Mouse (Mus musculus): Measurements from ENCODE around the gene Gm10964. TPM values are rescaled to one million over a fixed set of nuclear protein-coding genes. Genes with fewer than 3 reads are reported as not detected.

The Gm10964 gene
- polyA plus RNA-seq, 1 experiment from 2014 or later = not detected

- ATAC-seq (replicated peaks; ENCODE audit: insufficient number of reproducible peaks, low FRiP score, low TSS enrichment, low read depth) (no peak), DNase-seq (ENCODE audit: low spot score) (no peak)
- no peak overlapping the region for H3K4me2 ChIP-seq (ENCODE audit: low read depth, low read length)
- no peak overlapping the region for H3K9ac ChIP-seq (replicated peaks; ENCODE audit: low read length)
- H3K4me3 ChIP-seq (ENCODE audit: low read depth, low read length) = no peak overlapping the region
- no peaks in the 10 kb centered on the region for H3K27me3 ChIP-seq (ENCODE audit: control insufficient read depth, insufficient read depth, low read length)
- no peaks in the 10 kb centered on the region for H3K4me1 ChIP-seq (ENCODE audit: control insufficient read depth, insufficient read depth, low read length)
- 81% methylated on average over 3 of the region's 3 CpGs for WGBS
- H3K9me3 ChIP-seq (replicated peaks; ENCODE audit: control insufficient read depth, low read length) = no peaks in the 10 kb centered on the region
- H3K36me3 ChIP-seq (replicated peaks; ENCODE audit: control insufficient read depth, insufficient read depth, low read depth, low read length) = peaks cover 3% of the 10 kb centered on the region
- no peak overlapping the region for H3K27ac ChIP-seq (replicated peaks; ENCODE audit: low read depth, low read length)
Measured at GRCm38 (mm10) chr3:103755351-103755750, 16.2 kb downstream of the Gm10964 start.

DNA sequence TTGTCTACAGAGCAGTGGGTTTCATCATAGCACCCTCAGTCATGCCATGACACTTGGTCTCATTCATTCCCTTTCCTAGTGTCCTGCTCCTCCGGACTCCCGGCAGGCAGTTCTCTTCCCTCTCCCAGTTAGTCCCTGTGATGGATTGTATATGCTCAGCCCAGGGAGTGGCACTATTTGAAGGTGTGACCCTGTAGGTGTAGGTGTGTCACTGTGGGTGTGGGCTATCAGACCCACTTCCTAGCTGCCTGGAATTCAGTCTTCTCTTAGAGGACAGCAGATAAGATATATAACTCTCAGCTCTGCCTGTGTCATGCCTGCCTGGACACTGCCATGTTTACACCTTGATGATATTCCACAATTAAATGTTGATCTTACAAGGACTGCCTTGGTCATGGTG, 17.8 kb downstream of the Gm10964 start:
- Histone ChIP-seq H3K4me1 (ENCODE audit: control insufficient read depth, insufficient read depth, low read length) (no peaks in the 10 kb centered on the region), H3K36me3 (replicated peaks; ENCODE audit: control insufficient read depth, insufficient read depth, low read depth, low read length) (peaks cover 3% of the 10 kb centered on the region), H3K9me3 (replicated peaks; ENCODE audit: control insufficient read depth, low read length) (no peaks in the 10 kb centered on the region), H3K27ac (replicated peaks; ENCODE audit: low read depth, low read length) (no peak overlapping the region), H3K4me2 (ENCODE audit: low read depth, low read length) (no peak overlapping the region), H3K4me3 (ENCODE audit: low read depth, low read length) (no peak overlapping the region), H3K9ac (replicated peaks; ENCODE audit: low read length) (no peak overlapping the region), H3K27me3 (ENCODE audit: control insufficient read depth, insufficient read depth, low read length) (no peaks in the 10 kb centered on the region)
- ATAC-seq (replicated peaks; ENCODE audit: insufficient number of reproducible peaks, low FRiP score, low TSS enrichment, low read depth) = no peak
- DNase-seq (ENCODE audit: low spot score) = no peak
- WGBS = 93% methylated on average over 2 of the region's 2 CpGs

DNA sequence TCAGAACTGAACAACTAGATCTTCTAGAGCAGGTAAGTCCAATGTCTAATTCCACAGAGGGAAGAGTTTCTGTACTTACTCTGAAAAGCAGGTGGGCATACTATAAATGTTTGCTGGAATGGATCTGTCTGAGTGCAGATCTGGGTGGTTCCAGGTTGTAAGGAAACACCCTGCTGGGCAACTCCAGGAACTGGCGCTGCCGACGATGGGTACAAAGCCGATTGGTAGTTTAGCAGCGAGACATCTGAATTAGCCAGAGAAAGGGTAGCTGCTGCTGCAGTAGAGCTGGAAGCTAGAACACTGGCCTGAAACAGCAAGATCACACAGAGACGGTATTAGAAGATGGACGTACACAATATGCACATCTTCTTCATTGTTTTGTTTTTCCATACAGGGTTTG, 19.3 kb downstream of the Gm10964 start:
- Histone ChIP-seq H3K27ac (replicated peaks; ENCODE audit: low read depth, low read length) (no peak overlapping the region), H3K9me3 (replicated peaks; ENCODE audit: control insufficient read depth, low read length) (no peaks in the 10 kb centered on the region), H3K4me3 (ENCODE audit: low read depth, low read length) (no peak overlapping the region), H3K4me2 (ENCODE audit: low read depth, low read length) (no peak overlapping the region), H3K27me3 (ENCODE audit: control insufficient read depth, insufficient read depth, low read length) (no peaks in the 10 kb centered on the region), H3K9ac (replicated peaks; ENCODE audit: low read length) (no peak overlapping the region), H3K4me1 (ENCODE audit: control insufficient read depth, insufficient read depth, low read length) (no peaks in the 10 kb centered on the region), H3K36me3 (replicated peaks; ENCODE audit: control insufficient read depth, insufficient read depth, low read depth, low read length) (peaks cover 3% of the 10 kb centered on the region)
- 85% methylated on average over 7 of the region's 7 CpGs for WGBS
- ATAC-seq (replicated peaks; ENCODE audit: insufficient number of reproducible peaks, low FRiP score, low TSS enrichment, low read depth) (no peak), DNase-seq (ENCODE audit: low spot score) (no peak)

- no peak for ATAC-seq (replicated peaks; ENCODE audit: insufficient number of reproducible peaks, low FRiP score, low TSS enrichment, low read depth)
- H3K27me3 ChIP-seq (ENCODE audit: control insufficient read depth, insufficient read depth, low read length) = no peaks in the 10 kb centered on the region
- no peak overlapping the region for H3K4me2 ChIP-seq (ENCODE audit: low read depth, low read length)
- peaks cover 3% of the 10 kb centered on the region for H3K36me3 ChIP-seq (replicated peaks; ENCODE audit: control insufficient read depth, insufficient read depth, low read depth, low read length)
- H3K4me3 ChIP-seq (ENCODE audit: low read depth, low read length) = no peak overlapping the region
- no peaks in the 10 kb centered on the region for H3K9me3 ChIP-seq (replicated peaks; ENCODE audit: control insufficient read depth, low read length)
- 89% methylated on average over 5 of the region's 5 CpGs for WGBS
- no peak overlapping the region for H3K27ac ChIP-seq (replicated peaks; ENCODE audit: low read depth, low read length)
- no peak overlapping the region for H3K9ac ChIP-seq (replicated peaks; ENCODE audit: low read length)
- no peak for DNase-seq (ENCODE audit: low spot score)
- no peaks in the 10 kb centered on the region for H3K4me1 ChIP-seq (ENCODE audit: control insufficient read depth, insufficient read depth, low read length)
Measured at GRCm38 (mm10) chr3:103759261-103759970, 20.2 kb downstream of the Gm10964 start.

- Histone ChIP-seq H3K9me3 (replicated peaks; ENCODE audit: control insufficient read depth, low read length) (no peaks in the 10 kb centered on the region), H3K4me1 (ENCODE audit: control insufficient read depth, insufficient read depth, low read length) (no peaks in the 10 kb centered on the region), H3K27ac (replicated peaks; ENCODE audit: low read depth, low read length) (no peak overlapping the region), H3K9ac (replicated peaks; ENCODE audit: low read length) (no peak overlapping the region), H3K27me3 (ENCODE audit: control insufficient read depth, insufficient read depth, low read length) (no peaks in the 10 kb centered on the region), H3K4me2 (ENCODE audit: low read depth, low read length) (no peak overlapping the region), H3K36me3 (replicated peaks; ENCODE audit: control insufficient read depth, insufficient read depth, low read depth, low read length) (no peaks in the 10 kb centered on the region; the same call in 1 of the 2 replicates), H3K4me3 (ENCODE audit: low read depth, low read length) (no peak overlapping the region)
- ATAC-seq (replicated peaks; ENCODE audit: insufficient number of reproducible peaks, low FRiP score, low TSS enrichment, low read depth) = no peak
- WGBS = 74% methylated on average over 3 of the region's 3 CpGs
- DNase-seq (ENCODE audit: low spot score) = no peak
Measured at GRCm38 (mm10) chr3:103766789-103767188, 27.6 kb downstream of the Gm10964 start.

DNA sequence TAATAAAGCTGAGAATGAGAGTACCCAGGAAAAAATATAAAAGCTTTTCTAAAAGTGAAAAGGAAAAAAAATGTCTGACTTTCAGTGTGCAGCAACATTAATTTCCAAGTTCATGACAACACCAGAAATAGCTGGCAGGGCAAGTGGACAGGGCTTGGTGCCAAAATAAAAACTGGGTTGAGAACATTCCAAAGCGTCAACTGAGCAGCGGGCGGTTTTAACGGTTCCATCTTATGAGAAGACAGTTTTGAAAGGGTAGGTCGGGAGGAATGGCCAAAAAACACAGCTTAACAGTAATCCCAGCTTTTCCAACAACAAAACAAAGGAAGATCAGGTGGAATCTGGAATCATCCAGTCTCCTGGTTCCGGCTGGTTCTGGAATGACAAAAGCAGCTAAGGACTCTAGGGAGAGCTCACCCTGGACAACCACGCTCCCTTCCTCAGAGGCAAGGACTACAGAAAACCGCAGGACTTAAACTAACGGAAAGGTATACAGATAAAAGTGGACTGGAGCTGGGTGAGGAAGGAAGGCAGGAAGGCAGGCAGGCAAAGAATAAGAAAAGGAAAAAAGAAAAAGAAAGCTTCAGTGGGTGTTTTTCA, 32.5 kb downstream of the Gm10964 start:
- DNase-seq (ENCODE audit: low spot score) = no peak
- Histone ChIP-seq H3K4me2 (ENCODE audit: low read depth, low read length) (no peak overlapping the region), H3K9ac (replicated peaks; ENCODE audit: low read length) (no peak overlapping the region), H3K4me1 (ENCODE audit: control insufficient read depth, insufficient read depth, low read length) (no peaks in the 10 kb centered on the region), H3K4me3 (ENCODE audit: low read depth, low read length) (no peak overlapping the region), H3K36me3 (replicated peaks; ENCODE audit: control insufficient read depth, insufficient read depth, low read depth, low read length) (no peaks in the 10 kb centered on the region), H3K27me3 (ENCODE audit: control insufficient read depth, insufficient read depth, low read length) (no peaks in the 10 kb centered on the region), H3K9me3 (replicated peaks; ENCODE audit: control insufficient read depth, low read length) (no peaks in the 10 kb centered on the region), H3K27ac (replicated peaks; ENCODE audit: low read depth, low read length) (no peak overlapping the region)
- WGBS = 85% methylated on average over 9 of the region's 9 CpGs
- no peak for ATAC-seq (replicated peaks; ENCODE audit: insufficient number of reproducible peaks, low FRiP score, low TSS enrichment, low read depth)

- Histone ChIP-seq H3K9me3 (replicated peaks; ENCODE audit: control insufficient read depth, low read length) (no peaks in the 10 kb centered on the region), H3K4me3 (ENCODE audit: low read depth, low read length) (no peak overlapping the region), H3K27me3 (ENCODE audit: control insufficient read depth, insufficient read depth, low read length) (no peaks in the 10 kb centered on the region), H3K36me3 (replicated peaks; ENCODE audit: control insufficient read depth, insufficient read depth, low read depth, low read length) (peaks cover 5% of the 10 kb centered on the region; the same call in 1 of the 2 replicates), H3K4me1 (ENCODE audit: control insufficient read depth, insufficient read depth, low read length) (no peaks in the 10 kb centered on the region), H3K4me2 (ENCODE audit: low read depth, low read length) (no peak overlapping the region), H3K27ac (replicated peaks; ENCODE audit: low read depth, low read length) (no peak overlapping the region), H3K9ac (replicated peaks; ENCODE audit: low read length) (no peak overlapping the region)
- ATAC-seq (replicated peaks; ENCODE audit: insufficient number of reproducible peaks, low FRiP score, low TSS enrichment, low read depth) (no peak), DNase-seq (ENCODE audit: low spot score) (no peak)
- WGBS = 91% methylated on average over 4 of the region's 4 CpGs
Measured at GRCm38 (mm10) chr3:103772846-103773245, 33.7 kb downstream of the Gm10964 start.

DNA sequence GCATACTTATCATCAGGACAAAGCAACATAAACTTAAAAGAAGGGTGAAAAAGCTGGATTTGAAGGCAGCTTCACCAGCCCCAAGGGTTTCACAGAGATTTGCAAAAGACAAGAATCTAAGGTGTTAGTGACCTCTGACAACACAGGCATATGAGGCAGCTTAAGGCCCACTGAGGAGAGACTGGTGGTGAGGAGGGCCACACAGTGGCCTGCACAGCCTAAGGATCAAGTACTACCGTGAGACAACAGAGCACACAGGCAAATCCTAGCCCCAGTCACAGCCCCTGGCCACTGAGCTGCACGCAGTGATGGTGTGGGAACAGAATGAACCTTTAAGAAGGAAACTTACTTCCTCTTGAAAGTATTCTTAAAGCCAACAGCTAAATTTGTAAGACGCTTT, 34.3 kb downstream of the Gm10964 start:
- WGBS = 77% methylated on average over 3 of the region's 3 CpGs
- no peak overlapping the region for H3K27ac ChIP-seq (replicated peaks; ENCODE audit: low read depth, low read length)
- DNase-seq (ENCODE audit: low spot score) (no peak), ATAC-seq (replicated peaks; ENCODE audit: insufficient number of reproducible peaks, low FRiP score, low TSS enrichment, low read depth) (no peak)
- no peak overlapping the region for H3K4me2 ChIP-seq (ENCODE audit: low read depth, low read length)
- H3K27me3 ChIP-seq (ENCODE audit: control insufficient read depth, insufficient read depth, low read length) = no peaks in the 10 kb centered on the region
- peaks cover 5% of the 10 kb centered on the region; the same call in 1 of the 2 replicates for H3K36me3 ChIP-seq (replicated peaks; ENCODE audit: control insufficient read depth, insufficient read depth, low read depth, low read length)
- no peak overlapping the region for H3K9ac ChIP-seq (replicated peaks; ENCODE audit: low read length)
- H3K4me3 ChIP-seq (ENCODE audit: low read depth, low read length) = no peak overlapping the region
- H3K9me3 ChIP-seq (replicated peaks; ENCODE audit: control insufficient read depth, low read length) = no peaks in the 10 kb centered on the region
- no peaks in the 10 kb centered on the region for H3K4me1 ChIP-seq (ENCODE audit: control insufficient read depth, insufficient read depth, low read length)
